Mouse (Mus musculus): ENCODE measurements around the gene Sim1.

The Sim1 gene

GRCm38 (mm10) chr10:50894170-50894991 is at the start of gene Sim1:
Gene Sim1, plus strand, starts transcription at chr10:50894754.
- DNase-seq (ENCODE audit: low spot score in 2 of 2) = peak in 1 of 2 experiments; percentile 50

- no peak for DNase-seq (ENCODE audit: low spot score in 2 of 2)
Observed at GRCm38 (mm10) chr10:50868202-50868601, 26.4 kb upstream of the Sim1 start.

GRCm38 (mm10) chr10:50876952-50877351 is 17.6 kb upstream of the Sim1 start:
- DNase-seq (ENCODE audit: low spot score in 2 of 2) = no peak

GRCm38 (mm10) chr10:50881476-50882069 is 13.0 kb upstream of the Sim1 start:
- DNase-seq (ENCODE audit: low spot score in 2 of 2) = no peak

- no peak for DNase-seq (ENCODE audit: low spot score in 2 of 2)
Observed at GRCm38 (mm10) chr10:50882366-50882765, 12.2 kb upstream of the Sim1 start.

- no peak for DNase-seq (ENCODE audit: low spot score in 2 of 2)
Observed at GRCm38 (mm10) chr10:50886305-50886704, 8.2 kb upstream of the Sim1 start.

- no peak for DNase-seq (ENCODE audit: low spot score in 2 of 2)
Observed at GRCm38 (mm10) chr10:50890621-50891020, 3.9 kb upstream of the Sim1 start.

- DNase-seq (ENCODE audit: low spot score in 2 of 2) = no peak
Observed at GRCm38 (mm10) chr10:50891876-50892711, 2.5 kb upstream of the Sim1 start.

GRCm38 (mm10) chr10:50892751-50893320 is 1.7 kb upstream of the Sim1 start:
- DNase-seq (ENCODE audit: low spot score in 2 of 2) = no peak

- no peak for DNase-seq (ENCODE audit: low spot score in 2 of 2)
Observed at GRCm38 (mm10) chr10:50893546-50893945, 1.0 kb upstream of the Sim1 start.

GRCm38 (mm10) chr10:50895091-50895790 is 687 bp downstream of the Sim1 start:
- no peak for DNase-seq (ENCODE audit: low spot score in 2 of 2)

GRCm38 (mm10) chr10:50895881-50896766 is 1.6 kb downstream of the Sim1 start:
- no peak for DNase-seq (ENCODE audit: low spot score in 2 of 2)

GRCm38 (mm10) chr10:50896767-50897390 is 2.3 kb downstream of the Sim1 start:
- DNase-seq (ENCODE audit: low spot score in 2 of 2) = no peak

- peak in 1 of 2 experiments; percentile 39 for DNase-seq (ENCODE audit: low spot score in 2 of 2)
Observed at GRCm38 (mm10) chr10:50897530-50898471, 3.2 kb downstream of the Sim1 start.

GRCm38 (mm10) chr10:50898621-50899020 is 4.1 kb downstream of the Sim1 start:
- no peak for DNase-seq (ENCODE audit: low spot score in 2 of 2)

- no peak for DNase-seq (ENCODE audit: low spot score in 2 of 2)
Observed at GRCm38 (mm10) chr10:50899846-50900745, 5.5 kb downstream of the Sim1 start.

GRCm38 (mm10) chr10:50900746-50901600 is 6.4 kb downstream of the Sim1 start:
- no peak for DNase-seq (ENCODE audit: low spot score in 2 of 2)

Data from spleen, postnatal 10 days (tissue).